Comparison of ENCODE assay signal across 23 mouse cellular contexts in the genomic region with DNA sequence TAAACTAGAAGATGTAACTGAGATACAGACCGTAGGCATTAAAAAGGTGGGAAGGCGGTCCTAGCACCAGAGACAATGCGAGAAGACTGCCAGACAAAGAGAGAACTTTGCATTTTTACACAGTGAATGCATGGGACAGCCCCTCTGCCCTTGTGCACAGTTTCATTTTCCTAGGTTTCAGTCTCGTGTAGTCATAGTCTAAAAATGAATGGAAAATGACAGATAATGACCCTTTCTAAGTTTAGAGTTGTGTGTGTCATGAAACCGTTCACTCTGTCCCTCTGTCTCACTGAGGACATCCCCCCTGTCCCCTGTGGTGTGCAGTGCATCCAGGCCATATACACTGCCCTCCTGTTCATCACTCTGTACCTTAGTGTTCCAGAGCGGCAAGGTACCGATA.
DNase-seq lines count a peak whose midpoint lies in the region; ATAC-seq lines count a peak whose summit lies in the region.
"Had no signal": no experiment of that assay in that cellular context is flagged by ENCODE, and none has a peak within 500 bp of the region (broad histone marks: within the 10 kb centered on the region; RNA-seq: fewer than 3 reads in every experiment).

No protein-coding gene starts in this region.

- ATAC-seq in activated CD4-positive, CD25-positive, alpha-beta regulatory T cell, adult 4 months = peak; percentile 70
- ATAC-seq in monocyte, adult 5-6 weeks (replicated peaks; ENCODE audit: insufficient number of reproducible peaks, low FRiP score, low TSS enrichment, poor library complexity, severe bottlenecking) = 0 out of 2 replicates have a peak, but pooled peaks have one; percentile 11
- ATAC-seq: forebrain, embryonic 15.5 days; hindbrain, embryonic 16.5 days had no signal

- DNase-seq in B cell, adult 2 months = peak; percentile 48
- peak; percentile 75 for DNase-seq in CD4-positive, CD25-positive, alpha-beta regulatory T cell, adult 2 months (ENCODE audit: low read depth, low spot score)
- DNase-seq in thymus, postnatal 14 days = no peak
- no peak for DNase-seq in frontal cortex, postnatal 14 days (ENCODE audit: low spot score in 2 of 2)
- DNase-seq in cerebellum, adult 18-20 months = no peak
- DNase-seq: adrenal gland, adult 2 months; cerebellum, adult 2 months; cerebellum, postnatal 25 days; gastrocnemius, postnatal 14 days; heart, adult 11 months; heart, postnatal 10 days; kidney, adult 11 months; kidney, postnatal 36 days; liver, embryonic 13.5 days; lung, adult 2 months; lung, postnatal 14 days; midbrain, embryonic 14.5 days; right cerebral cortex, adult 18-20 months; right cerebral cortex, postnatal 4 days had no signal

Comparison
In these comparisons a context has a peak if more than half of its experiments do, and no peak if none do; other contexts are left out.
1. DNase-seq: peak in B cell, adult 2 months (2 of 2) and CD4-positive, CD25-positive, alpha-beta regulatory T cell, adult 2 months (single experiment); none in thymus, postnatal 14 days (single experiment), frontal cortex, postnatal 14 days (0 of 2) and cerebellum, adult 18-20 months (0 of 2).